Mouse (Mus musculus) heart, postnatal 0 days (tissue): ENCODE data around the gene Eea1.

ENCODE experiments used
- CTCF ChIP-seq: IDR thresholded peaks from 2 replicates; pipeline ENCODE4 v1.5.1; 2016; ENCODE audit warnings: antibody characterized with exemption, control low read depth, low read depth
- EP300 ChIP-seq: IDR thresholded peaks from 2 replicates; pipeline ENCODE4 v1.6.1; 2016; ENCODE audit warnings: antibody characterized with exemption, low read depth

- TF ChIP-seq EP300 (no peak), CTCF (peak; percentile 78)
Observed at GRCm38 (mm10) chr10:96033356-96033984, 93.0 kb downstream of the Eea1 start.
